Mouse (Mus musculus): Measurements from ENCODE around the gene Cttnbp2. TPM values are rescaled to one million over a fixed set of nuclear protein-coding genes. Genes with fewer than 3 reads are reported as not detected.

Cttnbp2 gene
- total RNA-seq (2015; ENCODE audit: low replicate concordance) (not detected in 2 replicates), total RNA-seq (2017; ENCODE audit: low replicate concordance) (0.13 TPM in 1 of 2 replicates, not detected in the other)

DNA sequence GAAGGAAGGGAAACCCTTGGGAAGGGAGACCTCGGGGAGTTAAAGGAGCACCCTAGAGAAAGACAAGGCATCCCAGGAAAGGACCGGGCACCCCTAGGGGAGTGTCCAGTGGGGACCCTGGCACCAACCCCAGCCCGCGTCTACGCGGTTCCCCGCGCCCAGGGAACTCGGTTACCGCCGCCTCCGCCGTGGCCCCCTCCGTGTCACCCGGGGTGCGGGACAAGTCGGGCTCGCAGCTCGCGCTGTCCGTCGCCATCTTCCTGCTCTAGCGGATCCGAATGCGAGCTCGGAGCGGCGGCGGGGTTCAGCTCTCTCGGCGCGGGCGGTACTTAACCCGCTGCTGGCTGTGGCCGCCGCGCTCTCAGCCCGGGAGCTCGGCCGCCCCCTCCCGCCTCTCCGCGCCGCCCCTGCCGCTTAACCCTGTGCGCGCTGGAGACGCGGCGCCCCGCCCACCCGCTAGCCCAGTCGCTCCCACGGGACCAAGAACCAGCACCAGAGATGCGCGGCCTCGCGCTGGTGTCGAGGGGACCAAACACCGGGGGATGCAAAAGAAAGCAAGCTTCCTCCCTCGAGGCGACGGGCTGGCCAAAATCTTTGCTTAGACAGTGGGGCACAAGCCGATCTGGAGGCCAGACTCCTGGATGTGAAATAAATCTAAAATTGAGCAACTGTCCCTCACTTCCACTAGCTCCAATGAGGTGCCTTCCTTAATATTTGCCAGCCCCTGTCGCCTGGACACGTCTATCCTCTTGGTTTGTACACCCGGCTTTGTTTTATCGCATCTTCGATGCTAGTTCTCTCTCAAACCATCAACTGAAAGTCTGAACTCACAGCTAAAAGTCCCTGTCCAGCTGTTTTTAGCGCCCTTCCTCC is at the start of gene Cttnbp2:
Gene Cttnbp2 (minus strand): TSS at position 364 of the 873 bp plus-strand sequence.
- ATAC-seq (replicated peaks; ENCODE audit: low FRiP score, poor library complexity, severe bottlenecking): no peak

DNA sequence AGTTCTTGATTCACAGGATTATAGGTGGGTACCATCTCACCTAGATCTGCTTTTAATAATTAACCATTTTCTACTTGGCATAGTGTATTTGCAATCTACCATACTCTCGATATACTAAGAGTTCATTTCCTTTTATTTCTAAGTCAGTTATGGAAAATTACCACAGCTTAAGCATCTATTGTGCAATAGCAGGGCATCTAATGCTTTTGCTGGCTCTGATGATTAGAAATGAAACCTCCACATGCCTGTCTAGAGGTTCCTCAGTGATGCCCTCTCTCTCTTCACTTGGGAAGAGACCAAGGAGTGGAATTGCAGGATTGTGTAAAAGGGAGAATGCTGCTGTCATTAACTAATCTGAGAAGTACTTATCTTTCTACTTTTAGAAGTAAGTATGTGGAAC is 44.4 kb upstream of the Cttnbp2 start:
- no peak for ATAC-seq (replicated peaks; ENCODE audit: low FRiP score, poor library complexity, severe bottlenecking)

GRCm38 (mm10) chr6:18547516-18548465 is 33.1 kb upstream of the Cttnbp2 start:
- ATAC-seq (replicated peaks; ENCODE audit: low FRiP score, poor library complexity, severe bottlenecking): no peak

GRCm38 (mm10) chr6:18543878-18544277 is 29.2 kb upstream of the Cttnbp2 start:
- no peak for ATAC-seq (replicated peaks; ENCODE audit: low FRiP score, poor library complexity, severe bottlenecking)

- no peak for ATAC-seq (replicated peaks; ENCODE audit: low FRiP score, poor library complexity, severe bottlenecking)
These were observed 25.8 kb upstream of the Cttnbp2 start for GRCm38 (mm10) chr6:18540396-18540795.

- no peak for ATAC-seq (replicated peaks; ENCODE audit: low FRiP score, poor library complexity, severe bottlenecking)
These were observed 15.8 kb upstream of the Cttnbp2 start for GRCm38 (mm10) chr6:18530394-18530793.

- no peak for ATAC-seq (replicated peaks; ENCODE audit: low FRiP score, poor library complexity, severe bottlenecking)
These were observed 3.0 kb upstream of the Cttnbp2 start for GRCm38 (mm10) chr6:18517626-18518025.

DNA sequence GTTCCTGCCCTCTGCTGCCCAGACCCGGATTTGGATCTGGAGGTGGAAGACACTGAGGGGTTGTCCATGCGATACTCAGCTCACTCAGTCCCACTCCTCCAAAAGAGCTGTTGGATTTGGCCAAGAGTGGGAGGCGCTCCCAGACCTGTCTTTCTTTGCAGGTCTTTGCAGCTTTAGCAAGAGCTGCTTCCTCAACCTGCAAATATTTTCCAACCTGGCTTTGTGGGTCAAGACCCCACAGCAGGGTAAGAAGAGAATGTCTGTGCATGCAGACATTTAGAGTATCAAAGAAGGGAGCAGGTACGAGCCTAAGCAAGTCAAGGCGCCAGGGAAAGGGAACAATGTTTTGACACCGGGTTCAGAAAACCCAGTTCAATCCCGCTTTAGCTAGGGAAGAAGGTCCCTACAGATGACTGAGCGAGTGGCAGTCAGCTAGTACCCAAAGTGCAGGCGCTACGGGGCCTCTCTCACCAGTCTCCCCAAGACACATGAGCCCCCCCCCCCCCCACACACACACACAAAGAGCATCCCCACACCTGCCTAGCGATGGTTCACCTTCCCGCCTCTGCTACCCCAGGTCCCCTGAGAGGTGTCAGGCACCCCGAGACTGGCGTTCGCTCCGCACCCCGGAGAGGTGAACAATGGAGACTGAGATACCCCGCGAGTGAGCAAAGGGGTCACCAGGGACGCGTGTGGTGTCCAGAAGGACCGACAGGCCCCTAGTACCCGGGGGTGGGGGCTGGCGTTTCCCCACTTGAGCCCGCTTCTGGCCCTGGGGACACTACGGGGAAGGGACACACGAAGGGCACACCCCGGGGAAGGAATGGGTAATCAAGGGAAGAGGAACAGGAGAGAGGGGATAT is 801 bp downstream of the Cttnbp2 start:
- no peak for ATAC-seq (replicated peaks; ENCODE audit: low FRiP score, poor library complexity, severe bottlenecking)

GRCm38 (mm10) chr6:18511886-18512285 is 2.8 kb downstream of the Cttnbp2 start:
- ATAC-seq (replicated peaks; ENCODE audit: low FRiP score, poor library complexity, severe bottlenecking): no peak

DNA sequence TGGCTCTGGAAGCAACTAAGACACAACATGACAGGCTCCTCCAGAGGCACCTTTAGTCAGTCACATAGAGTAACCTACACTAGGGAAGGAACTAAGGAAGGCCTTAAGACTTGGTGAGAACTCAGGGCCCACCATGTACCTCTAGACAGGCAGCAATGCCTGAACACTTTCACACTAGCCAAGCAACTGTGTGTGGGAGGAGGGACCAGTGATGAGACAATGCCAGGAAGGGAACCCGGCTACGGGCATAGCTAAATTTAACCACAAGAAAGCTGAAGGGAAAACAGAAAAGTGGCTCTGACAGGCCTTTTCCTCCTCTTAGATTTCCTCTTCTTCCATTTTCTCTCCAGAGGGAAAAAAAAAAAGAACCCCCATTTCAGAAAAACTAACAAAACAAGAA is 6.6 kb downstream of the Cttnbp2 start:
- ATAC-seq (replicated peaks; ENCODE audit: low FRiP score, poor library complexity, severe bottlenecking): no peak

DNA sequence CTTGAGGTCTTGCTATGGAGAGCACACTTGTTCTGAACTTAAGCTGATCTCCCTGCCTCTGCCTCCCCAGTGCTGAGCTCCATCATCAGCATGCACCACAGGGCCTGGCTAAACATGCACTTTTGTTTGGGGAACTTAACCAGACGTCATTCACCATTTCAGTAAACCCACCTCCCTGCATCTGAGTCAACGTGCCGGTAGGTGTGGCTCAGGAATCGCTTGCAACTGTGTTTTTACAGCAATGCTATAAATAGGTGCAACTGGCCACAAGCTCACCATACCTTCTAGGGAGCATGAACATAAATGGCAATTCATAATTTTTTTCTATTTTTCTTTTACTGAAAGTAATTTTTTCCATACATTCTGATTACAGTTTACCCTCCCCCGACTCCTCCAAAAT is 14.8 kb downstream of the Cttnbp2 start:
- no peak for ATAC-seq (replicated peaks; ENCODE audit: low FRiP score, poor library complexity, severe bottlenecking)

DNA sequence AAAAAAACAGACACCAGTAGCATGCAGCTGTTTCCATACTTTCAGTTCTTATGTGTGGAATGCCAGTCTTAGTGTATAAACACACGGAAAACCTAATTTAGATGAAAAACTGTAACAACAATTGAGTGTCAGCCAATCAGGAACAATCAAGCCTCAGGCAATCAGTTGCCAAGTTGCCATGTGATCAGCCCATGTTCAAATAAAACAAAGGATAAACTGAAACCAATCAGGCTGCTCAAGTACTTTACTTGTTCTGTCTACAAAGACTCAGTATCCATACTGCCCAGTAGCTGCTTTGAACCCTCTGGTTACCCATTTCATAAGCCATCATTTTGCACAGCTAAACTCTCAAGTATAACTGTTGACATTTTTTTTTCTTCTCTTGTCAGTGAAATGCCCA is 21.7 kb downstream of the Cttnbp2 start:
- ATAC-seq (replicated peaks; ENCODE audit: low FRiP score, poor library complexity, severe bottlenecking): no peak

DNA sequence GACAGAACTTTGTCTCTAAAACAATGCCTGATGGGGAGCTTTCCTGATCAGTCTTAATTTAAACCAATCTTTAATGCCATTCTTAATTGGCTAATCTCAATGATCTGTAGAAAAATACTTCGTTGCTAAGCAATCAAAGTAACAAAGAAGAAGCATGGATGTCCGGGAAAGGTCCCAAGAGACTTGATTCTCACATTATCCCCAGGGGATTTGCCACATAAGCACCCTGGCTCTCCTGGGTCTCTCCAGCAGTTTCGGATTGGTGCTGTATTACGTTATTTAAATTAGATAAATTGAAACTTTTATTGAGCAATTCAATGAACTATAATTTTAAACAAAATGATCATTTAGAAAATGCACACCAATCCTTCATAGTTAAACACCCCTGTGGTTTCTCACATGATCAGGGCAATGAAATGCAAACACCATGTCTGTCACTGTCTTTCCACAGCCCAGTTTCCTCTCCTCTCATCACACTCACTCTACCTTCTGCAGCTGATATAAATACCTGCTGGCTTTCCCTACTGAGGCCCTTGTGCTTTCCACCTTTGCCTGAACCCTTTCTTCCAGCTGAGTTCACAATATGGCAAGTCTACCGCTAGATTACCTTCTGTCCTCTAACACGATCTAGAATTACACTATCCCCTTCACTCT is 22.3 kb downstream of the Cttnbp2 start:
- ATAC-seq (replicated peaks; ENCODE audit: low FRiP score, poor library complexity, severe bottlenecking): no peak

- ATAC-seq (replicated peaks; ENCODE audit: low FRiP score, poor library complexity, severe bottlenecking): no peak
These were observed 29.6 kb downstream of the Cttnbp2 start for GRCm38 (mm10) chr6:18485087-18485486.

GRCm38 (mm10) chr6:18484061-18484460 is 30.6 kb downstream of the Cttnbp2 start:
- no peak for ATAC-seq (replicated peaks; ENCODE audit: low FRiP score, poor library complexity, severe bottlenecking)

GRCm38 (mm10) chr6:18482546-18482945 is 32.1 kb downstream of the Cttnbp2 start:
- ATAC-seq (replicated peaks; ENCODE audit: low FRiP score, poor library complexity, severe bottlenecking): no peak

GRCm38 (mm10) chr6:18481781-18482180 is 32.9 kb downstream of the Cttnbp2 start:
- no peak for ATAC-seq (replicated peaks; ENCODE audit: low FRiP score, poor library complexity, severe bottlenecking)

GRCm38 (mm10) chr6:18477313-18477930 is 37.2 kb downstream of the Cttnbp2 start:
- no peak for ATAC-seq (replicated peaks; ENCODE audit: low FRiP score, poor library complexity, severe bottlenecking)

DNA sequence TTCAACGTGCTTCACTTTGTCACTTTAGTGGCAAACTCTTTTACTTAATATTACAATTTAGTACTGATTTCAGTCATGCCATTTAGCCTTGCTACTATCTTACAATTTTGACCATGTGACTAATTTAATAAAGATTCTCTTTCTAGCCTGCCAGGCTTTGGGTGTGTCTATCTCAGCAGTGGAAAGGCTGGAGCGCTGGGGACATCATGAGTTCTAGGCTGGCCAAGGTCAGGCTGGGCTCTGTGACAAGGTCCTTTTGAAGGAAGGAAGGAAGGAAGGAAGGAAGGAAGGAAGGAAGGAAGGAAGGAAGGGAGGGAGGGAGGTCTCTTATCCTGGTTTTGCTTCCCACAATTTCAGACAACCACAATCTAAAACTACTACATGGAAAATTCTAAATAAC is 39.7 kb downstream of the Cttnbp2 start:
- no peak for ATAC-seq (replicated peaks; ENCODE audit: low FRiP score, poor library complexity, severe bottlenecking)
